Mouse (Mus musculus) yolk sac, embryonic 10.5 days (tissue): Measurements from ENCODE around the gene Vmn1r160.
"Not testable (repeated sequence)": the region's sequence is repeated elsewhere in the genome, so short reads cannot be mapped to it uniquely, and the experiment has no call there.

Source experiments
- DNase-seq: peaks from one replicate; pipeline ENCODE4 v3.0.0-alpha.2; 2017; ENCODE audit warnings: low spot score

Gene Vmn1r160

GRCm38 (mm10) chr7:22870924-22871323, at the start of gene Vmn1r160:
TSS of gene Vmn1r160 (plus strand) at chr7:22871224.
- not testable (repeated sequence) for DNase-seq

GRCm38 (mm10) chr7:22843505-22843904, 27.5 kb upstream of the Vmn1r160 start, which contains the start of gene Vmn1r159:
TSS of gene Vmn1r159 (minus strand) at chr7:22843605.
- DNase-seq, result not testable (repeated sequence)
